43 mouse cellular contexts compared by ENCODE assay signal in genomic region chr1:150319205-150319604, GRCm38 (mm10). TPM values are rescaled to one million over a fixed set of nuclear protein-coding genes. Genes with fewer than 3 reads are reported as not detected.
"Had no signal": no experiment of that assay in that cellular context is flagged by ENCODE, and none has a peak within 500 bp of the region (broad histone marks: within the 10 kb centered on the region; RNA-seq: fewer than 3 reads in every experiment).

Gene Pdc (plus strand): TSS chr1:150319417.

- H3K27ac ChIP-seq: heart, adult 2 months; heart, embryonic 10.5 days; heart, embryonic 13.5 days; heart, embryonic 15.5 days; hindbrain, embryonic 10.5 days; hindbrain, embryonic 12.5 days; hindbrain, embryonic 13.5 days; hindbrain, embryonic 14.5 days; hindbrain, embryonic 15.5 days; hindbrain, postnatal 0 days; intestine, embryonic 15.5 days; kidney, embryonic 15.5 days; kidney, postnatal 0 days; layer of hippocampus, adult 2 months had no signal

- H3K36me3 ChIP-seq: heart, embryonic 10.5 days; heart, embryonic 12.5 days; heart, embryonic 13.5 days; heart, embryonic 15.5 days; hindbrain, embryonic 10.5 days; hindbrain, embryonic 12.5 days; hindbrain, embryonic 13.5 days; hindbrain, embryonic 15.5 days; intestine, embryonic 15.5 days; kidney, embryonic 15.5 days had no signal

- H3K4me3 ChIP-seq: heart, adult 2 months; heart, embryonic 10.5 days; heart, embryonic 12.5 days; heart, embryonic 13.5 days; heart, embryonic 15.5 days; hindbrain, embryonic 10.5 days; hindbrain, embryonic 12.5 days; hindbrain, embryonic 13.5 days; hindbrain, embryonic 15.5 days; intestine, embryonic 15.5 days; kidney, embryonic 15.5 days; layer of hippocampus, adult 2 months had no signal

- DNase-seq: heart, adult 2 months; heart, postnatal 10 days; heart, postnatal 14 days; heart, postnatal 36 days; heart, postnatal 4 days; kidney, adult 11 months; kidney, adult 18-20 months; kidney, adult 2 months; kidney, adult 8-10 months; kidney, adult 9 months; kidney, postnatal 10 days; kidney, postnatal 14 days; kidney, postnatal 25 days; kidney, postnatal 36 days; kidney, postnatal 4 days; layer of hippocampus, adult 9-11 months had no signal

- H3K27me3 ChIP-seq: heart, embryonic 12.5 days; heart, embryonic 13.5 days; heart, embryonic 15.5 days; hindbrain, embryonic 12.5 days; hindbrain, embryonic 13.5 days; hindbrain, embryonic 15.5 days; intestine, embryonic 15.5 days; kidney, embryonic 15.5 days had no signal

- H3K4me1 ChIP-seq: heart, embryonic 10.5 days; heart, embryonic 12.5 days; heart, embryonic 15.5 days; hindbrain, embryonic 10.5 days; hindbrain, embryonic 12.5 days; hindbrain, embryonic 13.5 days; hindbrain, embryonic 15.5 days; intestine, embryonic 15.5 days; kidney, embryonic 15.5 days had no signal

RNA-seq across cellular contexts. Expression of gene Pdc, which starts in this region (rescaled TPM):
- polyA plus RNA-seq: heart, adult 2 months; heart, embryonic 10.5 days; heart, embryonic 11.5 days; heart, embryonic 12.5 days; heart, embryonic 13.5 days; heart, embryonic 14.5 days; heart, embryonic 15.5 days; heart, embryonic 16.5 days; heart, postnatal 0 days; hindbrain, embryonic 10.5 days; hindbrain, embryonic 11.5 days; hindbrain, embryonic 13.5 days; hindbrain, embryonic 14.5 days; hindbrain, embryonic 15.5 days; hindbrain, embryonic 16.5 days; hindbrain, postnatal 0 days; inflammation-experienced regulatory T-cells, adult 6 months; intestine, embryonic 14.5 days; intestine, embryonic 15.5 days; intestine, embryonic 16.5 days; intestine, postnatal 0 days; kidney, adult 2 months; kidney, embryonic 14.5 days; kidney, embryonic 15.5 days; kidney, embryonic 16.5 days; kidney, postnatal 0 days; large intestine, adult 2 months had no signal
